Mouse (Mus musculus): Measurements from ENCODE around the gene Kdelr1.

Gene Kdelr1

DNA sequence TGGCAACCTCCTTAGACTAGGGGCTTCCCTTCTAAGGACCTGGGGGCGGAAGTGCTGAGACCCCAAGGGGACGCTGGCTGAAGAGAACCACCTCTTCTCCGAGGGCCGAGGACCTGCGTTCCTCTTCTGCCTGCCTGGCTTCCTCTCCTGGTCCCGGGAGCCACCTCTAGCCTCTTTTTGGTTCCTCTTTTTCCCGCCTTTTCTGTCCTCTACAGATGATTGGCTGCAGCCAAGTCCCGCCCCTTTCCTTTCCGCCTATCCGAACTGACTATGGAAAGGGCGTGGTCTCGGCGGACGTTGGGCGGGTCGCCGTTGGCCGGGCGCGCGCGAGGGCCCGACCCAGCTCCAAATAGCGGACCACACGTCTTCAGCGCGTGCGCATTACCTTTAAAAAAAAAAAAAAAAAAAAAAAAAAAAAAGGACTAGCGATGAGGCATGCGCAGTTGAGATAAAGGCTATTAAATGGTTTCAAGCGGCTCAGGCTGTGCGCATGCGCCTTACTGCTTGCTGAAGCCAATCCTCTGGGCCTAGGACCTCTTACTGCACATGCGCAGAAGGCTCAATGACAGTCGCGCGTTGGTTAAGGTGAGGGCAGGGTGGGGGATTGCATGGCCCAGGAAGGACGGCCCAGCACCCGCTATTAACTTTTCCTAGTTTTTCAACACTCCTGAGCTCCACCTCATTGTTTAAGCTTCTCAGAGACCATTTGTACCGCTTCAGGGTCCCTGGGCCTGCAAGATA, 24.1 kb downstream of the Kdelr1 start, which contains the start of the genes Syngr4 and Tmem143:
Gene Syngr4 (minus strand): TSS at position 198 of the 741 bp plus-strand sequence.
Gene Tmem143 (plus strand): TSS at position 425 of the 741 bp plus-strand sequence.
- CTCF ChIA-PET: interaction anchor here (0.6 to 2.8 kb wide), 35 partner anchors 14 to 1510 kb away, joined by 3 to 32 read pairs (median 4); partner anchors contain the start of genes Ccdc114 (in 2 of the 4) and Kdelr1 (in 2 of the 4)
- POLR2A ChIA-PET: interaction anchor here (0.5 to 4.9 kb wide), 107 partner anchors 8 to 1620 kb away, joined by 3 to 68 read pairs (median 4); partner anchors contain the start of genes Cyth2 (in 3 of the 4), Kdelr1 (in 3 of the 4), Sphk2 (in 3 of the 4) and Emp3 (in 2 of the 4)

DNA sequence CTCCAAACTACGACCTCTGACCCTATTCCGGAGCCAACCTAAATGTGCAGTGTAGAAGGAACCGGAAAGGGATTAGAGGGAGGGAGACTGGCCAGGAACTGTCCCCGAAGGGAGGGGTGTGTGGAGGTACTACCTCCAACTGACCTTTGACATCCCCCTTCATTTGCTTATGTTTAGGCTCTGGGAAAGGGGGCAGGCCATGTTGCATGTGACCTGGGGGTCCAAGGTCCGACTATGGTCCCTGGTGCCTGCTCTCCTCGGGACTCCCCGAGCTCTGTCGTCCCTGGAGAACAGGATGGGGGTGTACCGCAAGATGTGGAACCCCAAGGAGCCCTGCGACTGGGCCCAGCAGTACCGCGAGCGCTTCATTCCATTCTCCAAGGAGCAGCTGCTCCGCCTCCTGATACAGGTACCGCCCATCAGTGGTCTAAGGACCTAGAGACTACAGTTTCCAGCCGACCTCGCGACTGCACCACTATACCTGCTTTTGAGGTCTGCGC, 24.7 kb downstream of the Kdelr1 start:
- ChIA-PET CTCF (interaction anchor here (0.8 to 2.8 kb wide), 15 partner anchors 9 to 167 kb away, joined by 3 to 32 read pairs (median 4); partner anchors contain the start of genes Ccdc114 (in 2 of the 4) and Kdelr1 (in 2 of the 4)), POLR2A (interaction anchor here (0.5 to 4.9 kb wide), 74 partner anchors 9 to 1621 kb away, joined by 3 to 68 read pairs (median 5); partner anchors contain the start of genes Cyth2 (in 3 of the 4), Fam83e (in 3 of the 4), Kdelr1 (in 3 of the 4) and Sphk2 (in 3 of the 4))

- POLR2A ChIA-PET: interaction anchor here (0.6 to 4.9 kb wide), 36 partner anchors 8 to 709 kb away, joined by 3 to 68 read pairs (median 6); partner anchors contain the start of genes Kdelr1 (in 3 of the 4), Sphk2 (in 3 of the 4), Cyth2 (in 2 of the 4) and Ccdc114 (in 1 of the 4)
- CTCF ChIA-PET: interaction anchor here (0.8 to 2.8 kb wide), 13 partner anchors 9 to 168 kb away, joined by 3 to 32 read pairs (median 4); partner anchors contain the start of genes Kdelr1 (in 2 of the 4) and Ccdc114 (in 1 of the 4)
These were observed 25.6 kb downstream of the Kdelr1 start for GRCm38 (mm10) chr7:45898125-45898524.

DNA sequence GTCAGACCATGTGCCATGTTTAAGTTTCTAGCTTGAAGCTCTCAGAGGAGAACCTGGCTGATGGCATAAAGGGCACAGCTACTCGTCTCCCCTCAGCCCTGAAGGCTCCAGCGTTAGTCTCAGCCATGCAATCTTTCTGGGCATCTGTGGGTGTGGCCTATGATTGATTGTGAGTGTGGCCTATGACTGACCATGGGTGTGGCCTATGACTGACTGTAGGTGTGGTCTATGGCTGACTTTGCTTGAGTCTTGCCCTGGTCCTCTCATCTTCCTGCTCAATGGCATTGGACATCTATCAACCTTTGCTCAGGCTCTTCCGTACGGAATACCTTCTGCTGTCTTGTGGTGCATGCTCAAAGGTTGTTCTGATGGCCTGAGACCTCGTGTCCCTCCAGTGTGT, 29.0 kb downstream of the Kdelr1 start:
- POLR2A ChIA-PET: interaction anchor here in 3 of 4 experiments (0.7 to 2.5 kb wide), 7 partner anchors 9 to 137 kb away, joined by 3 to 6 read pairs (median 4); partner anchors contain the start of gene Emp3 (in 1 of the 3)
- CTCF ChIA-PET: interaction anchor here in 2 of 4 experiments (0.6 to 1.1 kb wide), 2 partner anchors 15 to 155 kb away, joined by 3 read pairs; no protein-coding TSS in a partner anchor

- ChIA-PET POLR2A (interaction anchor here in 1 of 4 experiments (1.4 kb wide), 1 partner anchor 19 kb away, joined by 4 read pairs; the partner anchor contains the start of gene Emp3), CTCF (no interaction called here)
These were observed 30.0 kb downstream of the Kdelr1 start for GRCm38 (mm10) chr7:45902481-45903002.

- POLR2A ChIA-PET: interaction anchor here (0.8 to 1.1 kb wide), 5 partner anchors 8 to 159 kb away, joined by 3 to 4 read pairs (median 3); partner anchors contain the start of genes Syngr4 (in 1 of the 4) and Tmem143 (in 1 of the 4)
- CTCF ChIA-PET: interaction anchor here in 2 of 4 experiments (0.6 to 1.4 kb wide), 2 partner anchors 13 to 74 kb away, joined by 4 read pairs; no protein-coding TSS in a partner anchor
These were observed 34.0 kb downstream of the Kdelr1 start for GRCm38 (mm10) chr7:45906622-45907021.

- ChIA-PET CTCF (interaction anchor here in 1 of 4 experiments (1.5 kb wide), 1 partner anchor 11 kb away, joined by 3 read pairs; no protein-coding TSS in a partner anchor), POLR2A (interaction anchor here in 3 of 4 experiments (0.8 to 1.5 kb wide), 5 partner anchors 9 to 12 kb away, joined by 3 to 6 read pairs (median 3); partner anchors contain the start of genes Syngr4 (in 2 of the 3) and Tmem143 (in 2 of the 3))
These were observed 35.8 kb downstream of the Kdelr1 start for GRCm38 (mm10) chr7:45908384-45908783.

- ChIA-PET POLR2A (interaction anchor here in 3 of 4 experiments (0.6 to 1.5 kb wide), 11 partner anchors 9 to 70 kb away, joined by 3 to 8 read pairs (median 4); partner anchors contain the start of genes Syngr4 (in 3 of the 3) and Tmem143 (in 3 of the 3)), CTCF (interaction anchor here in 1 of 4 experiments (1.4 kb wide), 1 partner anchor 37 kb away, joined by 3 read pairs; the partner anchor contains the start of gene Kdelr1)
These were observed 36.6 kb downstream of the Kdelr1 start for GRCm38 (mm10) chr7:45909145-45909544.

- CTCF ChIA-PET: no interaction called here
- POLR2A ChIA-PET: interaction anchor here in 2 of 4 experiments (0.6 to 6.8 kb wide), 6 partner anchors 9 to 453 kb away, joined by 3 to 56 read pairs (median 4); partner anchors contain the start of genes Syngr4 (in 1 of the 2) and Tmem143 (in 1 of the 2)
These were observed 41.5 kb downstream of the Kdelr1 start for GRCm38 (mm10) chr7:45914067-45914466.

DNA sequence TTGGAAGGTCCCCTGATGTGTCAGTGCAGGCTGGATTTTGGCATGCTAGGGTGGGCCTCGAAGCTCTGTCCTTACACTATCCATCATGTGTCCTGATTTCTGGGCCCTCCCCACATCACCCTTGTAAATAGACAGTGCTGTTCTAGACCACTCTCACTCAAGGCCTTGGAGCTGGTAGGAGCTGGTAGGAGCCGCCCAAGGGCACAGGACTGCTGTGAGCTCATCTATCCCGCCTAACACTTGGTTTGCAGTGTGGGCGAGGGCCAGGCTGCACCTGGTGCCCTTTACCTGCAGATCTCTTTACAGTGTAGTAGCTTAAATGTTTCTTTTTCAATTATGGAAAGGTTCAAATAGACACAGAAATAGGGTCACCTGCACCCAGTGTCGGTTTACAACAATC, 42.4 kb downstream of the Kdelr1 start:
- CTCF ChIA-PET: interaction anchor here in 1 of 4 experiments (0.6 to 1.7 kb wide), 2 partner anchors 176 to 805 kb away, joined by 4 to 5 read pairs; no protein-coding TSS in a partner anchor
- POLR2A ChIA-PET: interaction anchor here in 2 of 4 experiments (0.6 to 6.8 kb wide), 6 partner anchors 8 to 35 kb away, joined by 3 to 56 read pairs (median 4); partner anchors contain the start of genes Syngr4 (in 1 of the 2) and Tmem143 (in 1 of the 2)

DNA sequence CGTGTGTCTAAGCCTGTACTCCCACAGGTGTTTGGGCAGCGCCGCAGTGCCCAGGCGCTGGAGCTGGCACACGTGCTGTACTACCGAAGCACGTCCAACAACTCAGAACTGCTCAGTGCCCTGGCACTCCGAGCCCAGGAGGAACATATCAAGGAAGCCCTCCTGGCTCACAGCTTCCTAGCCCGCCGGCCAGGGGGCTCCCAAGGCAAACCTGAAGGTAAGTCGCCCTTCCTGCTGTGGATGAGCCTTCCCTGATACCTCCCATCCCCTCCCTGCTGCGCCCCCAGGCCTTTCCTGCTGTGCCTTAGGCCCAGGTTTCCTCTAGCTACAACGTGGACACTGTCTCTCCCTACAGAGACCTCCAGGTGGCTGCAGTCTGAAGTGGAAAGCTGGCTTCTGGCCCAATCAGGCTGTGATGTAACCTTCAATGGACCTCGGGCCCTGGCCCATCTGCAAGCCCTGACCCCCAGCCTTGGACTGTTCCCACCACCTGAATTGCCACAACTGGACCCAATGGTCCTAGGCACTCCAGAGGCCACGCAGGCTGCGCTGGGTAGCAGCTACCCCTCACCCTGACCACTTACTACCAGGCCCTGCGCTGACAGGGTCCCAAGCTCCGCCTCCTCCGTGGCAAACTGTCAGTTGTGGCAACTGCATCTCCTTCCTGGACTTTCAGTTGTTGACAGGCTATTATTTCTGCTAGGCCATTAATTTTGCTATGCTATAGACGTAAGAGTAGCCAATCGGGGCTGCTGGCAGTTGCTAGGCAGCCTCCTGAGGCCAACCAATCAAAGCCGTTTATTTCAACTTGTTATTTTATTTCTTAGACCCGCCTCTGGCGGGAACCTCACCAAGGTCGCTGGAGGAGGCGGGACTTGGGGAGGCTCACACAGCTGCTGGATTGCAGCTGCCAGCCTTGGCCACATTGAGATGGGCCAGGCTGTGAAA, 43.8 kb downstream of the Kdelr1 start:
- POLR2A ChIA-PET: interaction anchor here in 3 of 4 experiments (0.5 to 6.8 kb wide), 19 partner anchors 8 to 378 kb away, joined by 3 to 56 read pairs (median 4); partner anchors contain the start of genes Kdelr1 (in 2 of the 3), Syngr4 (in 2 of the 3), Tmem143 (in 2 of the 3) and Cyth2 (in 1 of the 3)
- CTCF ChIA-PET: interaction anchor here (0.5 to 3.6 kb wide), 13 partner anchors 8 to 323 kb away, joined by 3 to 25 read pairs (median 3); partner anchors contain the start of genes Kdelr1 (in 2 of the 4), Ccdc114 (in 1 of the 4), Syngr4 (in 1 of the 4) and Tmem143 (in 1 of the 4)

- POLR2A ChIA-PET: interaction anchor here in 3 of 4 experiments (0.6 to 6.8 kb wide), 16 partner anchors 8 to 359 kb away, joined by 3 to 56 read pairs (median 4); partner anchors contain the start of genes Kdelr1 (in 2 of the 3), Syngr4 (in 2 of the 3), Tmem143 (in 2 of the 3) and Cyth2 (in 1 of the 3)
- CTCF ChIA-PET: interaction anchor here (0.5 to 3.6 kb wide), 12 partner anchors 7 to 324 kb away, joined by 3 to 25 read pairs (median 3); partner anchors contain the start of genes Kdelr1 (in 2 of the 4), Ccdc114 (in 1 of the 4), Syngr4 (in 1 of the 4) and Tmem143 (in 1 of the 4)
These were observed 44.6 kb downstream of the Kdelr1 start for GRCm38 (mm10) chr7:45917004-45917704.

DNA sequence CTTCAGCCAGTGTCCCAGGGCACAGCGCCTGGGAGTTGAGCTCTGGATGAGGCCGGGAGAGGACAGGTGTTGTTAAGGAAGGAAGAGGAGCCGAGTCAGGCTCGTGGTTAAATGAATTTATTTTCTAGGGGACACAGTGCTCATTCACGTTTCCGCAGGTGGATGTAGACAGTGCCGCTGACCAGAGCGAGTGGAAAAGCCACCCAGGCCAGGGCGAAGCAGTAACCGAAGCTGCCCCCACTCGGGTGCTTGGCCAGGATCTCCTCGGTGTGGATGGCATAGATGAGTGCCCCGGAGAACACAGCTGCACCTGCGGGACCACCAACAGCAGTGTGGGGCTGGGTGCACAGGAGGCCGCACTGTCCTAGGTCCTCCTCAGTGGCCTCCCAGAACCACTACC, 45.4 kb downstream of the Kdelr1 start:
- CTCF ChIA-PET: interaction anchor here in 1 of 4 experiments (2.1 to 3.6 kb wide), 3 partner anchors 11 to 179 kb away, joined by 6 to 25 read pairs (median 11); partner anchors contain the start of gene Kdelr1
- POLR2A ChIA-PET: interaction anchor here in 3 of 4 experiments (0.9 to 6.8 kb wide), 15 partner anchors 8 to 200 kb away, joined by 3 to 56 read pairs (median 5); partner anchors contain the start of genes Kdelr1 (in 2 of the 3), Syngr4 (in 2 of the 3), Tmem143 (in 2 of the 3) and Nomo1 (in 1 of the 3)

DNA sequence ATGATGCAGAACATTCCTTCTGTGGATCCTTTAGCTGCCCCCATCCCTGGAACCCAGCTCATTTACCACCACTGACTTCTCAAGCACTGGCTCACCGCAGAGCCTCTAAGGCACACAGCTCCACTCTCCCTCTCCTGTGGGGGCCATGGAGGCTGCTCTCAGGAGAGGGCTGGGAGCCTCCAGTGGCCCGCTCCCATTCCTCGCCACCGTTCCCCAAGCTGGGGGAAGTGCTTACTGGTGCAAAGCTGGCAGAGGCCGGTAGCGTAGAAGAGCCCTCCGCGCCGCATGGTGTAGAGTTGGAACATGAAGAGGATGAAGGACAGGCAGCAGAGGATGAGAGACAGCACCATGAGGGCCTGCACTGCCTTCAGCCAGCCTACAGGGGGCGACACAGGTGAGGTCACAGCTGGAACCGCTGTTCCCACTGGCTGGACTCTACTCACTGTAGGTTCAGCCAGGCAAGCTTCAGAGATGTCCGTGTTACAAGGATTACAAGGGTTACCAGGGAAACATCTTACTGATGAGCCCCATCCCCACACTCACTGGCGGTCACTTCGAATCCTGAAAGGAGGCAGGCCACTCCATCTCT, 46.6 kb downstream of the Kdelr1 start:
- ChIA-PET POLR2A (interaction anchor here in 3 of 4 experiments (0.6 to 6.8 kb wide), 17 partner anchors 9 to 303 kb away, joined by 3 to 56 read pairs (median 4); partner anchors contain the start of genes Nomo1 (in 2 of the 3), Sphk2 (in 2 of the 3), Syngr4 (in 2 of the 3) and Tmem143 (in 2 of the 3)), CTCF (interaction anchor here (0.6 to 3.6 kb wide), 24 partner anchors 8 to 198 kb away, joined by 3 to 25 read pairs (median 4); partner anchors contain the start of genes Cyth2 (in 1 of the 4), Fam83e (in 1 of the 4), Kdelr1 (in 1 of the 4) and Syngr4 (in 1 of the 4))

Measured in embryonic stem cell, embryonic (primary cell).